Mouse (Mus musculus): Measurements from ENCODE around the gene Sec16b. TPM values are rescaled to one million over a fixed set of nuclear protein-coding genes. Genes with fewer than 3 reads are reported as not detected.

Sec16b gene
- polyA plus RNA-seq, 1 experiment = not detected

GRCm38 (mm10) chr1:157595165-157595564 is 88.6 kb downstream of the Sec16b start:
- Histone ChIP-seq H3K4me1 (ENCODE audit: control insufficient read depth, insufficient read depth, low read length) (no peaks in the 10 kb centered on the region), H3K27ac (ENCODE audit: insufficient read depth, low read length) (no peak overlapping the region), H3K27me3 (ENCODE audit: control insufficient read depth, insufficient read depth, low read length, poor library complexity, severe bottlenecking) (no peaks in the 10 kb centered on the region), H3K9me3 (replicated peaks; ENCODE audit: control insufficient read depth, insufficient read depth, low read length, poor library complexity, severe bottlenecking) (no peaks in the 10 kb centered on the region), H3K4me3 (ENCODE audit: low read depth, low read length) (no peak overlapping the region), H3K36me3 (ENCODE audit: control insufficient read depth, insufficient read depth, low read length, poor library complexity, severe bottlenecking) (no peaks in the 10 kb centered on the region), H3K9ac (ENCODE audit: low read depth, poor library complexity, severe bottlenecking) (no peak overlapping the region)
- TF ChIP-seq CTCF (IDR thresholded peaks at IDR 0.05; ENCODE audit: low read depth, low read length) (no peak), EP300 (IDR thresholded peaks at IDR 0.05; ENCODE audit: insufficient read depth, low read depth, low read length) (no peak), POLR2A (IDR thresholded peaks at IDR 0.05; ENCODE audit: insufficient read depth, low read length) (no peak)

GRCm38 (mm10) chr1:157604513-157604912 is 98.0 kb downstream of the Sec16b start:
- no peaks in the 10 kb centered on the region for H3K9me3 ChIP-seq (replicated peaks; ENCODE audit: control insufficient read depth, insufficient read depth, low read length, poor library complexity, severe bottlenecking)
- H3K27me3 ChIP-seq (ENCODE audit: control insufficient read depth, insufficient read depth, low read length, poor library complexity, severe bottlenecking) = no peaks in the 10 kb centered on the region
- H3K4me3 ChIP-seq (ENCODE audit: low read depth, low read length) = no peak overlapping the region
- TF ChIP-seq CTCF (IDR thresholded peaks at IDR 0.05; ENCODE audit: low read depth, low read length) = no peak
- TF ChIP-seq POLR2A (IDR thresholded peaks at IDR 0.05; ENCODE audit: insufficient read depth, low read length) = no peak
- H3K36me3 ChIP-seq (ENCODE audit: control insufficient read depth, insufficient read depth, low read length, poor library complexity, severe bottlenecking) = no peaks in the 10 kb centered on the region
- H3K9ac ChIP-seq (ENCODE audit: low read depth, poor library complexity, severe bottlenecking) = no peak overlapping the region
- no peak overlapping the region for H3K27ac ChIP-seq (ENCODE audit: insufficient read depth, low read length)
- no peaks in the 10 kb centered on the region for H3K4me1 ChIP-seq (ENCODE audit: control insufficient read depth, insufficient read depth, low read length)

Other genes with a start within 250 kb of the Sec16b start
- 11.6 and 11.7 TPM in 2 replicates for gene Rasal2, start 94.1 kb upstream of the Sec16b start, polyA plus RNA-seq (2011; ENCODE audit: insufficient read depth, insufficient read length, low read depth, missing spikeins)
- gene Cryzl2, start 48.2 kb upstream of the Sec16b start, polyA plus RNA-seq (2011; ENCODE audit: insufficient read depth, insufficient read length, low read depth, missing spikeins) = 5.9 and 7.2 TPM in 2 replicates

All from ES-Bruce4 (cell line).